Mouse (Mus musculus): ENCODE measurements at regions not wholly inside any gene's neighbourhood (a gene's known extent, or its start where the extent isn't known, plus 50 kb on each side); places are given as distances from the start of the nearest gene placed in this dataset.

DNA sequence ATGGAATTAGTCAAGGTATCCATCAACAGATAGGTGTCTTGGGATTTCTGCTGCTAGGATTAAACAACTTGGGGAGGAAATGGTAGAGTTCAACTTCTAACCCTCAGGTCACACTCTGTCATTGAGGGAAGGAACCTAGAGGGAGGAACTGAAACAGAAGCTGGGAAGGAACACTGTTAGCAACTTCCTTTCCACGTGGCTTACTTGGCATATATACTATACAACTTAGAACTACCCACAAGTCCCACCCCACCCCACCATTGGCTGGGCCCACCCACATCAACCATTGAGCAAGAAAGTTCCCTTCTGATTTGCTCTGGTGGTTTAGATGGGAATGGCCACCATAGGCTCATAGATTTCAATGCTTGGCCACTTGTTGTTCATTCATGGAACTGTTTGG, 251.8 kb upstream of the Arid1b start:
- no peaks in the 10 kb centered on the region for H3K27me3 ChIP-seq (ENCODE audit: control insufficient read depth, insufficient read depth, low read length)

DNA sequence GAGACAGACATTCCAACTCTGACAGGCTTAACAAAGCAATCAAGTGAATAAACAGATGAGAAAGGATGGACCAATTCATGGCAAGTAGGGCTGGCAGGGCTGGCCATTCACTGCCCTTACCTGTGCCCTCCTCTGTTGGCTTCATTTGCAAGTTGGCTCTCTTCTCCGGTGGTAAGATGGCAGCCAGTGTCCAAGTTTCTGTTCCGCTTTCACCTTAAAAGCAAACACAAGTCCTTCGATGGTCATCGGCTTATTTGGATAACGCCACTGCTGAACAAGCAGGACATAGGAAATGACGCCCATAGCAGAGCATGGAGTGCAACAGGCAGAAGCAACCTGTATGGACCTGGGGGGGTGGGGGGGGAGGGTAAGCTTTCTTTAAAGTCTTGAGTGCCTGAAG, 231.2 kb upstream of the Arid1b start:
- DNase-seq (ENCODE audit: low spot score) (no peak), ATAC-seq (ENCODE audit: low FRiP score, low TSS enrichment) (no peak)
- H3K4me1 ChIP-seq (replicated peaks; ENCODE audit: control insufficient read depth, insufficient read depth), result no peaks in the 10 kb centered on the region
- H3K27ac ChIP-seq (replicated peaks), result no peak overlapping the region
- H3K27me3 ChIP-seq (ENCODE audit: control insufficient read depth, insufficient read depth, low read length), result no peaks in the 10 kb centered on the region
- no peaks in the 10 kb centered on the region for H3K36me3 ChIP-seq (ENCODE audit: control insufficient read depth, insufficient read depth, low read length)
- WGBS, result 85% methylated on average over 6 of the region's 6 CpGs
- no peak for TF ChIP-seq CTCF (IDR thresholded peaks at IDR 0.05; ENCODE audit: low read depth)
- no peak for TF ChIP-seq EP300 (optimal IDR thresholded peaks at IDR 0.05)
- H3K9ac ChIP-seq (ENCODE audit: low read length), result no peak overlapping the region
- no peak overlapping the region for H3K4me3 ChIP-seq (ENCODE audit: low read depth, low read length)
- no peaks in the 10 kb centered on the region for H3K9me3 ChIP-seq (ENCODE audit: control insufficient read depth, low read length)
- no peak overlapping the region for H3K4me2 ChIP-seq (replicated peaks; ENCODE audit: low read depth)

More for the DNA sequence above, 251.8 kb upstream of the Arid1b start:
- Histone ChIP-seq H3K9ac (ENCODE audit: low read length) (no peak overlapping the region), H3K9me3 (ENCODE audit: control insufficient read depth, low read length) (no peaks in the 10 kb centered on the region), H3K27ac (replicated peaks) (no peak overlapping the region), H3K4me3 (ENCODE audit: low read depth, low read length) (no peak overlapping the region), H3K4me1 (replicated peaks; ENCODE audit: control insufficient read depth, insufficient read depth) (no peaks in the 10 kb centered on the region), H3K36me3 (ENCODE audit: control insufficient read depth, insufficient read depth, low read length) (no peaks in the 10 kb centered on the region), H3K4me2 (replicated peaks; ENCODE audit: low read depth) (no peak overlapping the region)
- TF ChIP-seq EP300 (optimal IDR thresholded peaks at IDR 0.05) (no peak), CTCF (IDR thresholded peaks at IDR 0.05; ENCODE audit: low read depth) (no peak)
- ATAC-seq (ENCODE audit: low FRiP score, low TSS enrichment), result no peak
- DNase-seq (ENCODE audit: low spot score), result no peak
- 75% methylated on average over 1 of the region's 1 CpGs for WGBS

DNA sequence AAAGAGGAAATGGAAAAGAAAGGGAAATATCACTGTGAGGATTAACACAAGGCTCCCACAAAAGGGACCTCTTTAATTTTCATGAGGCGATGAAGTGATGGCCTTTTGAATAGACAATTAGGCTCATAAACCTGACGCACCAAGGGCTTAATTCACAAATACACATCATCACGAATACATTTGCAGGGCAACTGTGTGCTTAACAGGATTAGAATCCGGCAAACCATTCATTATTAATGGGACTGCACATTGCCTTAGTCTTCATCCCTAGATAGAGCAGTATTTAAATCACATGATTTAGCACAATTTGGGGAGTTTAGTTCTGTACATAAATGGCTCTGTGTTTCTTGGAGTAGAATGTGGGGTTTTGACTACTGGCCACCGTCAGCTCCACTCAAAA, 228.4 kb upstream of the Arid1b start:
- no peaks in the 10 kb centered on the region for H3K27me3 ChIP-seq (ENCODE audit: control insufficient read depth, insufficient read depth, low read length)
- 83% methylated on average over 5 of the region's 5 CpGs for WGBS
- no peak overlapping the region for H3K9ac ChIP-seq (ENCODE audit: low read length)
- no peaks in the 10 kb centered on the region for H3K36me3 ChIP-seq (ENCODE audit: control insufficient read depth, insufficient read depth, low read length)
- no peak for TF ChIP-seq CTCF (IDR thresholded peaks at IDR 0.05; ENCODE audit: low read depth)
- DNase-seq (ENCODE audit: low spot score) (no peak), ATAC-seq (ENCODE audit: low FRiP score, low TSS enrichment) (no peak)
- H3K4me1 ChIP-seq (replicated peaks; ENCODE audit: control insufficient read depth, insufficient read depth), result no peaks in the 10 kb centered on the region
- no peak overlapping the region for H3K27ac ChIP-seq (replicated peaks)
- H3K4me3 ChIP-seq (ENCODE audit: low read depth, low read length), result no peak overlapping the region
- no peaks in the 10 kb centered on the region for H3K9me3 ChIP-seq (ENCODE audit: control insufficient read depth, low read length)
- H3K4me2 ChIP-seq (replicated peaks; ENCODE audit: low read depth), result no peak overlapping the region

GRCm38 (mm10) chr17:4767947-4768522, 226.1 kb upstream of the Arid1b start:
- no peak for ATAC-seq (ENCODE audit: low FRiP score, low TSS enrichment)
- Histone ChIP-seq H3K9ac (ENCODE audit: low read length) (no peak overlapping the region), H3K36me3 (ENCODE audit: control insufficient read depth, insufficient read depth, low read length) (no peaks in the 10 kb centered on the region), H3K4me2 (replicated peaks; ENCODE audit: low read depth) (no peak overlapping the region), H3K27me3 (ENCODE audit: control insufficient read depth, insufficient read depth, low read length) (no peaks in the 10 kb centered on the region), H3K9me3 (ENCODE audit: control insufficient read depth, low read length) (no peaks in the 10 kb centered on the region), H3K27ac (replicated peaks) (no peak overlapping the region), H3K4me3 (ENCODE audit: low read depth, low read length) (no peak overlapping the region), H3K4me1 (replicated peaks; ENCODE audit: control insufficient read depth, insufficient read depth) (no peaks in the 10 kb centered on the region)
- DNase-seq (ENCODE audit: low spot score), result no peak
- WGBS, result 92% methylated on average over 5 of the region's 5 CpGs
- TF ChIP-seq CTCF (IDR thresholded peaks at IDR 0.05; ENCODE audit: low read depth), result no peak
- no peak for TF ChIP-seq EP300 (optimal IDR thresholded peaks at IDR 0.05)

- ATAC-seq (ENCODE audit: low FRiP score, low TSS enrichment), result peak; percentile 93
- no peaks in the 10 kb centered on the region for H3K36me3 ChIP-seq (ENCODE audit: control insufficient read depth, insufficient read depth, low read length)
- WGBS, result 43% methylated on average over 4 of the region's 4 CpGs
Observed at GRCm38 (mm10) chr17:4769284-4769683, 224.8 kb upstream of the Arid1b start.

GRCm38 (mm10) chr17:4770052-4770451, 224.1 kb upstream of the Arid1b start:
- Histone ChIP-seq H3K4me1 (replicated peaks; ENCODE audit: control insufficient read depth, insufficient read depth) (no peaks in the 10 kb centered on the region), H3K36me3 (ENCODE audit: control insufficient read depth, insufficient read depth, low read length) (no peaks in the 10 kb centered on the region), H3K4me3 (ENCODE audit: low read depth, low read length) (no peak overlapping the region), H3K9ac (ENCODE audit: low read length) (no peak overlapping the region), H3K27me3 (ENCODE audit: control insufficient read depth, insufficient read depth, low read length) (no peaks in the 10 kb centered on the region), H3K4me2 (replicated peaks; ENCODE audit: low read depth) (no peak overlapping the region), H3K9me3 (ENCODE audit: control insufficient read depth, low read length) (no peaks in the 10 kb centered on the region), H3K27ac (replicated peaks) (no peak overlapping the region)
- peak; percentile 28 for DNase-seq (ENCODE audit: low spot score)
- ATAC-seq (ENCODE audit: low FRiP score, low TSS enrichment), result no peak
- TF ChIP-seq EP300 (optimal IDR thresholded peaks at IDR 0.05), result no peak
- TF ChIP-seq CTCF (IDR thresholded peaks at IDR 0.05; ENCODE audit: low read depth), result peak; percentile 76
- WGBS, result 85% methylated on average over 3 of the region's 3 CpGs

More at GRCm38 (mm10) chr17:4769284-4769683, 224.8 kb upstream of the Arid1b start:
- DNase-seq (ENCODE audit: low spot score), result peak; percentile 44
- Histone ChIP-seq H3K9ac (ENCODE audit: low read length) (no peak overlapping the region), H3K4me1 (replicated peaks; ENCODE audit: control insufficient read depth, insufficient read depth) (no peaks in the 10 kb centered on the region), H3K9me3 (ENCODE audit: control insufficient read depth, low read length) (no peaks in the 10 kb centered on the region), H3K4me3 (ENCODE audit: low read depth, low read length) (no peak overlapping the region), H3K27ac (replicated peaks) (peak overlapping the region; percentile 41; the same call in 1 of the 2 replicates), H3K27me3 (ENCODE audit: control insufficient read depth, insufficient read depth, low read length) (no peaks in the 10 kb centered on the region), H3K4me2 (replicated peaks; ENCODE audit: low read depth) (no peak overlapping the region)
- TF ChIP-seq EP300 (optimal IDR thresholded peaks at IDR 0.05), result no peak
- peak; percentile 17; the same call in 1 of the 2 replicates for TF ChIP-seq CTCF (IDR thresholded peaks at IDR 0.05; ENCODE audit: low read depth)
